Mouse (Mus musculus) layer of hippocampus, adult 9-10 months (tissue): ENCODE data around the gene Tshz2.
"Not testable (repeated sequence)": the region's sequence is repeated elsewhere in the genome, so short reads cannot be mapped to it uniquely, and the experiment has no call there.

Experiments
- DNase-seq: peaks from one replicate; pipeline ENCODE4 v3.0.0; 2022; ENCODE audit warnings: low spot score

The Tshz2 gene

GRCm38 (mm10) chr2:169632338-169633151, at the start of gene Tshz2:
Gene Tshz2, plus strand, starts transcription at chr2:169633013.
- no peak for DNase-seq

GRCm38 (mm10) chr2:169583476-169583875, 49.3 kb upstream of the Tshz2 start:
- DNase-seq = no peak

GRCm38 (mm10) chr2:169584745-169585456, 47.9 kb upstream of the Tshz2 start:
- no peak for DNase-seq

- DNase-seq = no peak
Observed at GRCm38 (mm10) chr2:169585631-169586285, 47.1 kb upstream of the Tshz2 start.

- DNase-seq = no peak
Observed at GRCm38 (mm10) chr2:169586688-169587087, 46.1 kb upstream of the Tshz2 start.

- DNase-seq = not testable (repeated sequence)
Observed at GRCm38 (mm10) chr2:169587645-169588044, 45.2 kb upstream of the Tshz2 start, which contains the start of gene Gm11011. Gene Gm11011, minus strand, starts transcription at chr2:169587745.

- DNase-seq = no peak
Observed at GRCm38 (mm10) chr2:169589697-169590096, 43.1 kb upstream of the Tshz2 start.

- no peak for DNase-seq
Observed at GRCm38 (mm10) chr2:169590412-169590811, 42.4 kb upstream of the Tshz2 start.

- DNase-seq = no peak
Observed at GRCm38 (mm10) chr2:169593742-169594141, 39.1 kb upstream of the Tshz2 start.

- no peak for DNase-seq
Observed at GRCm38 (mm10) chr2:169597357-169597756, 35.5 kb upstream of the Tshz2 start.

- DNase-seq = no peak
Observed at GRCm38 (mm10) chr2:169597971-169598370, 34.8 kb upstream of the Tshz2 start.

GRCm38 (mm10) chr2:169599591-169599990, 33.2 kb upstream of the Tshz2 start:
- DNase-seq = no peak

GRCm38 (mm10) chr2:169600163-169600562, 32.6 kb upstream of the Tshz2 start:
- DNase-seq = peak; percentile 78

- DNase-seq = no peak
Observed at GRCm38 (mm10) chr2:169606901-169607678, 25.7 kb upstream of the Tshz2 start.

- no peak for DNase-seq
Observed at GRCm38 (mm10) chr2:169607787-169608186, 25.0 kb upstream of the Tshz2 start.

GRCm38 (mm10) chr2:169609956-169610355, 22.9 kb upstream of the Tshz2 start:
- DNase-seq = no peak

GRCm38 (mm10) chr2:169610882-169611281, 21.9 kb upstream of the Tshz2 start:
- DNase-seq = no peak

GRCm38 (mm10) chr2:169611557-169611956, 21.3 kb upstream of the Tshz2 start:
- no peak for DNase-seq

- no peak for DNase-seq
Observed at GRCm38 (mm10) chr2:169614683-169615082, 18.1 kb upstream of the Tshz2 start.

- DNase-seq = no peak
Observed at GRCm38 (mm10) chr2:169615998-169616397, 16.8 kb upstream of the Tshz2 start.

GRCm38 (mm10) chr2:169621201-169621710, 11.6 kb upstream of the Tshz2 start:
- no peak for DNase-seq

GRCm38 (mm10) chr2:169630070-169630469, 2.7 kb upstream of the Tshz2 start:
- no peak for DNase-seq
